Mouse (Mus musculus) liver, embryonic 14.5 days (tissue): ENCODE results near the gene Nrxn1.

Experiments
- CTCF ChIP-seq: IDR thresholded peaks from 2 replicates; pipeline ENCODE4 v1.5.1; 2016; ENCODE audit warnings: antibody characterized with exemption, low read depth, control low read depth
- EP300 ChIP-seq: IDR thresholded peaks from 2 replicates; pipeline ENCODE4 v1.6.1; 2016; ENCODE audit warnings: antibody characterized with exemption, low read depth

GRCm38 (mm10) chr17:90836154-90837021 lies 256.5 kb downstream of the Nrxn1 start:
- no peak for TF ChIP-seq CTCF
- TF ChIP-seq EP300 = no peak
